Mouse (Mus musculus) ovary, postnatal 36 days (tissue): ENCODE data around the gene Shoc2.

Source experiments
- DNase-seq: peaks from one replicate; pipeline ENCODE4 v3.0.0; 2022; ENCODE audit warnings: low spot score, mixed read lengths

Shoc2 gene

DNA sequence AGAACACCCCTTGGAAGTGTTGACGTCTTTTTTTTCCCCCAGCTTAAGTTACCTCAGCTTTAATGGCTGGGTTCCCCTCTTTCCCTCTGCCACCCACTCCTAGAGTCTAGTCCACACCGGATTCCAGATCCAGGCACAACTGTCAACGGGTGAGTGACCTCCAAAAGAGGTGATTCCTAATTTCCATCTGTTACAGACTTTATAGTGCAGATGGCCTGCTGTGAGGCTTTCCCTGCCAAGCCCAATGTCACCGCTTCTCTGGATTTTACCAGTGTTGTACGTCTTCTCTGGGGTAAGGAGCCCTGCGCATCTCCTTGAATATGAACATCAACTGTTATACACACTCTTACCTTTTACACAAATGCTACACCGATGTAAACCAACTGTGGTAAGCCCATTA lies 95.3 kb downstream of the Shoc2 start:
- DNase-seq, result no peak

DNA sequence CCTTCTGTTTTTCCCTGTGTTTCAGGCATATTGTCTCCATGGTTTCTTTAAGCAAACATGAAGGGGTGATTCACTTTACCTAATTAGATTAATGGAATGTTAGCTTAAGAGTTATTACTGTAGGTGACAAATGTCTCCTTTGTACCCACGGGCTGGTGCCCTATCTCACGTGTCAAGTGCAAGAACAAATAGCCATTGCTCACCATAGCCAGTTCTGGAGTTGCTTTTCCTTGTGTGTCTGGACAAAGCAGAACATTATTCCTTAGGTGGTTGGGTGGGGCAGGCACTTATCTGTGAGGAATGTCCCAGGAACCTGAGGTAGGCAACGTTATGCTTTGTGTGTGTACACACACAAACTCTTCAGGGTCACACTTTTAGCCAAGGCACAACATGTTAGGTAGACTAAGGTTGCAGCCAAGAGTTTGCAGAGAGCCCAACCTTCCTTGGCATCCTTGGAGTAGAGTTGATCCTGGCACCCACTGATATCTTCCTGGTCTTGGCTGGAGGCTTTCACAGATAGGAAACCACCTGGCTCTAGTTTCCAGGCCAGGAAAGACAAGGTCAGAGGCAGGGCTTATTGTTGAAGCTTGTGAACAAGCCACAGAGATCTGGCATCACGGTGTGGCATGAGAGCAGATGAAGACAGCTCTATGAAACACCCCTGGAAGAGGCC lies 96.4 kb downstream of the Shoc2 start:
- DNase-seq, result no peak

GRCm38 (mm10) chr19:54041029-54041367 lies 96.9 kb downstream of the Shoc2 start:
- DNase-seq, result no peak

DNA sequence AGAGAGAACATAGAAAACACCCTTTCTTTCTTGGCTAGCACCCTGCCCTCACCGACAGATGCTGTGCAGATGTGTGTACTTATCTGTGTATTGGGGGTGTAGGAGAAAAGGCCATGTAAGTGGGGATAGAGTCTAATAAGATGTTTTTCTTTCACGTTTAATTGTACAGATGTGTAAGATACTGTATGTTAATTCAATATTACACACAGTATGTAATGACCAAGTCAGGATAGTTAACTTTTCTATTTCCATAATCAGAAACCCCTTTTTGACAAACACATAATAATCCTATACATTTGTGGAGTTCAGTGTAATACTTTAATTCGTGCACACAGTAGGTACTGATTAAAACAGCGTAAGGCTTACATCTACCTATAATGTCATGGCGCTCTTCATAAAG lies 99.7 kb downstream of the Shoc2 start, which contains the start of gene Adra2a:
TSS of gene Adra2a (plus strand) at position 301 of the 400 bp plus-strand sequence.
- no peak for DNase-seq

- peak; percentile 70 for DNase-seq
These were observed 100.6 kb downstream of the Shoc2 start for GRCm38 (mm10) chr19:54044507-54045371.

DNA sequence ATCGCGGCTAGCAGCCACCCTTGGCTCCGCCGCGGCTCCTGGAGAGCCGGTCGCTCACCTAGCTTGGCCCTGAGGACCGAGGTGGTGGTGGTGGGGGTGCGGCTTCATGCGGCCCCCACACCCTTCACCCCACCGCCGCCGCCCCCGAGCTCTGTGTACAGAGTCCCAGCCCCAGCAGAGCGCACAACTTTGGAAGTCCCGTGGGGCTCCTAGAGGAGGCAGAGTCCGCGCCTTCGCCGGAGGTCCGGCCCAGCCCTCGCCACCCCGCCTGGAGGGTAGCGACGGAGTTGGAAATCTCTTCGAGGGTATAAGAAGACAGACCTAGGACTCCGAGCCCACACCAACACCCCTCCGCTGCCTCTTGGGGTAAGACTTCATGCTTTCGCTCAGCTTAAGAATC lies 101.3 kb downstream of the Shoc2 start:
- DNase-seq, result peak; percentile 19

DNA sequence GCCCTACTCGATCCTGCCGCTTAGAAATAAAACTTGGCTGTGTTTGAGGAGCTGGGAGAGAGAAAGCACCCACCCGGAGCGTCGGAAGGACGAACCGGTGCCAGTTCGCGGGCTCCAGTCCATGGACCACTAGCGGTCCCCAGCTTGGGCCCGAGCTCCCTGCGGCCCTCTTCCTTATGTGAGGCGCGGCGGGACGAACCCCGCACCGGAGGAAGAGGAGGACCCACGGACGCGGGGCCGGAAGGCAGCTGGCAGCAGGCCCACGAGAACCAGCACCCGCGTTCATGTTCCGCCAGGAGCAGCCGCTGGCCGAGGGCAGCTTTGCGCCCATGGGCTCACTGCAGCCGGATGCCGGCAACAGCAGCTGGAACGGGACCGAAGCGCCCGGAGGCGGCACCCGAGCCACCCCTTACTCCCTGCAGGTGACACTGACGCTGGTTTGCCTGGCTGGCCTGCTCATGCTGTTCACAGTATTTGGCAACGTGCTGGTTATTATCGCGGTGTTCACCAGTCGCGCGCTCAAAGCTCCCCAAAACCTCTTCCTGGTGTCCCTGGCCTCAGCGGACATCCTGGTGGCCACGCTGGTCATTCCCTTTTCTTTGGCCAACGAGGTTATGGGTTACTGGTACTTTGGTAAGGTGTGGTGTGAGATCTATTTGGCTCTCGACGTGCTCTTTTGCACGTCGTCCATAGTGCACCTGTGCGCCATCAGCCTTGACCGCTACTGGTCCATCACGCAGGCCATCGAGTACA lies 102.0 kb downstream of the Shoc2 start:
- peak; percentile 27 for DNase-seq

GRCm38 (mm10) chr19:54046684-54047070 lies 102.6 kb downstream of the Shoc2 start:
- no peak for DNase-seq

GRCm38 (mm10) chr19:54047386-54048050 lies 103.4 kb downstream of the Shoc2 start:
- no peak for DNase-seq

GRCm38 (mm10) chr19:54048161-54048885 lies 104.2 kb downstream of the Shoc2 start:
- no peak for DNase-seq

DNA sequence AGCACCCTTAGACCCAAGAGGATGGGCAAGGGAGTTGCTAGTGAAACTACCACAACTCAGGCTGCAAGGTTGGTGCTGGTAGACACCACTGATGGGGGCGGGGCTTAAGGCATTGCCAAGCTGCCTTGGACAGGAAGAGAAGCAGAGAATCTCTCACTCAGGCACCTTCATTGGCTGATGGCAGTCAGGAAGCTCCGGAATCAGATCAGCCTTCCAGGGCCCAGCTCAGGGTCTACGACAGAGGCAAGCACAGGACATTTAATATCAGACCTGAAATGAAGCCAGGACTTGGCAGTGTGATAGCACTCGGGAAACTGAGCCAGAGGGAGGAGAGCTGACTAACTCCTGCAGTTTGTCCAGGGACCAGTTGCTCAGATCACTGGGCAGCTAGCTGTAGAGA lies 107.5 kb downstream of the Shoc2 start:
- no peak for DNase-seq

DNA sequence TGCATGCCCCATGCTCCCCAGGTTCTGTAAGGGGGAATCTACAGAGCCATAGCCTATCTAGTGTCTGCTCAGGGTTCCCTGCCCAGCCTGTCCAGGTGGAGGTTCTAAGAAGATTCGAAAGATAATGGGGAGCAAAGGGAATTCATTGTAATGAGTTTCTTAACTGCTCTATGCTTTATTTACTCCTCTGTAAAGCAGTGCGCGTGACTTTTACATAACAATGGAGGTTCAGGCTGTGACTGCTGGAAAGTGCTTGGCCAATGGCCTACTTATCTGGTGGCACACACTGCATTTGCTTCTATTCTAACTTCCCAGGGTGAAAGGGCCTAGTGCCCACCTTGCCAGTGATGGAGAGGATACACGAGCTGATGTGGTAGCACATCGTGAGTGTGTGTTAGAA lies 111.7 kb downstream of the Shoc2 start:
- no peak for DNase-seq

GRCm38 (mm10) chr19:54068447-54068846 lies 124.3 kb downstream of the Shoc2 start:
- DNase-seq, result no peak

- DNase-seq, result peak; percentile 16
These were observed 126.4 kb downstream of the Shoc2 start for GRCm38 (mm10) chr19:54070521-54070920.

GRCm38 (mm10) chr19:54072233-54072800 lies 128.2 kb downstream of the Shoc2 start:
- DNase-seq, result no peak

GRCm38 (mm10) chr19:54076362-54077349 lies 132.6 kb downstream of the Shoc2 start:
- no peak for DNase-seq

- DNase-seq, result no peak
These were observed 137.2 kb downstream of the Shoc2 start for GRCm38 (mm10) chr19:54081303-54081702.

DNA sequence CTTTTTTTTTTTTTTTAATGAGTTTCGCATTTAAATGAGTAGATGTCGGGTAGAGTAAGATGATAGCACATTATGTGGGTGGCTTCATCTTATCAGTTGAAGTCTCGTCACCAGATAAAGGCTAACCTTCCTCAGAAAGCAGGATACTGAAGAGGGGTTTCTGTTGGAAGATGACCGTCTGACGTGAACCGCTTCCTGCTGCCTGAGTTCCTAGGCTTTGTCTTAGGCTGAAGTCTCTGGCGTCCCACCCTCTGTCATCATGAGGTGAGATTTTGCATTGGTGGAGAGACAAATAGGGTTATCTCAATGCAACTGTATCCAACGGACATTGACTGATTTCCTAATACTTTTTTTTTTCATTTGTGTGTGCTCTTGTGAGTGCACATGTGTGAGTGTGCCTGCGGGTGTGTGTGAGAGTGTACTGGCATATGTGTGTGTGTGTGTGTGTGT lies 137.6 kb downstream of the Shoc2 start:
- DNase-seq, result no peak
